Mouse (Mus musculus): ENCODE measurements at regions not wholly inside any gene's neighbourhood (a gene's known extent, or its start where the extent isn't known, plus 50 kb on each side); places are given as distances from the start of the nearest gene placed in this dataset.

DNA sequence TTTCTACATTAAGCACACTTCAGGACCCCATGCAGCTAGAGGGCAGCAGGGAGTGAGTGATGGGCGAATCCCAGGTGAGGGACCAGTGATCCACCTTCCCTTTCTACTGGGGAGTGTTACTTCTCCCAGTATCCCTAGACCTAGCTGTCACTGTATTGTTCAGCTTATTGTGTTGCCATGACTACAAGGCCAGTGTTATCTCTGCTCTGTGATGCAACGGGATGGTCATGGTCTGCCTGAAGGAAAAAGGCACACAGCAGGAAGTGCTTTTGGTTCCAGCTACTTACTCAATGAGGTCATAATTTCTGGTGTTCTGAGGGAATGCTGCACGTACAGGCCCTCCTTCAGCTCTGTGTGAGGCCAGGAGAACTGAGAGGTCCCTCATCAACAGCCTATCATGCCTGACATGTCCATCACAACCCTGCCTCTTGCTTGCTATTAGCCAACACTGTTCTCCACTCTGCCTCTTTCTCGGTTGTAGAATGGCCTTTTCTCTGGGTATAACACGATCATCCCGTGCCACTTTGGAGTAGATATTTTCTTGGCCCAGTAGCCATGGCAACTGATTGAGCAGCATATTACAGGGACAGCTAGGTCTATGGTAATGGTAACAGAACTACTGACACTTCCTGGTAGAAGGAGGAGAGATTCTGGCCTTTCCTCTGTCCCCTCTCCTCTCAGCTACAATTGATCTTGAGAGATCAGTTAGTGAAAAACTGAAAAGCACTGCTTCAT lies 178.5 kb upstream of the Jade1 start:
- TF ChIP-seq CTCF (IDR thresholded peaks at IDR 0.05; ENCODE audit: control insufficient read depth, insufficient read depth, insufficient read length) (no peak), MAX (IDR thresholded peaks at IDR 0.05) (no peak)

All from C2C12 (cell line).